Mouse (Mus musculus): ENCODE results near the gene Gpr152. TPM values are rescaled to one million over a fixed set of nuclear protein-coding genes. Genes with fewer than 3 reads are reported as not detected.

Gene Gpr152
- polyA plus RNA-seq, 1 experiment from 2014 or later = not detected

DNA sequence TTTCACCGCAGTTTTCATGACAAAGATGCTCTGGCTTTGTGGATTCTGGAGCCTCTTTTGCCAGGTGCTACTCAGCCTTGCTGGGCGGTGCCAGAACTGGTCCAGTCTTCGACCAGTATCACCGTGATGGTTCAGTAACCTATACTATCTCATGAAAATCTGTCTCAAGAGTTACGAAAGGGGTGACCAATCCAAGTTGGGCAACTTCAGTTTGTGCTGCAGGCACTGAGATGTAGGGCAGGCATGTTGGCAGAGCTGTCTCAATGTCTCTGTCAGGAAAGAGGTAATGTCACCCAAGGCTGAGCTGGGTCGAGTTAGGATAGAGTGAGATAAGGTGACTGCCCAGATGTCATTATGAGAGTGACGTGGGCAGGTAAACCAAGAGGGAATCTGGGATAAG lies 40.8 kb downstream of the Gpr152 start:
- no peak for DNase-seq (ENCODE audit: low spot score)
- no peak for ATAC-seq (replicated peaks; ENCODE audit: insufficient number of reproducible peaks, low FRiP score, low TSS enrichment, low read depth)
- no peak overlapping the region for H3K4me2 ChIP-seq (ENCODE audit: low read depth, low read length)
- H3K27me3 ChIP-seq (ENCODE audit: control insufficient read depth, insufficient read depth, low read length) = no peaks in the 10 kb centered on the region
- H3K4me3 ChIP-seq (ENCODE audit: low read depth, low read length) = no peak overlapping the region
- H3K9ac ChIP-seq (replicated peaks; ENCODE audit: low read length) = no peak overlapping the region
- 84% methylated on average over 7 of the region's 7 CpGs for WGBS
- H3K36me3 ChIP-seq (replicated peaks; ENCODE audit: control insufficient read depth, insufficient read depth, low read depth, low read length) = no peaks in the 10 kb centered on the region
- no peak overlapping the region for H3K27ac ChIP-seq (replicated peaks; ENCODE audit: low read depth, low read length)
- H3K9me3 ChIP-seq (replicated peaks; ENCODE audit: control insufficient read depth, low read length) = no peaks in the 10 kb centered on the region
- H3K4me1 ChIP-seq (ENCODE audit: control insufficient read depth, insufficient read depth, low read length) = no peaks in the 10 kb centered on the region

DNA sequence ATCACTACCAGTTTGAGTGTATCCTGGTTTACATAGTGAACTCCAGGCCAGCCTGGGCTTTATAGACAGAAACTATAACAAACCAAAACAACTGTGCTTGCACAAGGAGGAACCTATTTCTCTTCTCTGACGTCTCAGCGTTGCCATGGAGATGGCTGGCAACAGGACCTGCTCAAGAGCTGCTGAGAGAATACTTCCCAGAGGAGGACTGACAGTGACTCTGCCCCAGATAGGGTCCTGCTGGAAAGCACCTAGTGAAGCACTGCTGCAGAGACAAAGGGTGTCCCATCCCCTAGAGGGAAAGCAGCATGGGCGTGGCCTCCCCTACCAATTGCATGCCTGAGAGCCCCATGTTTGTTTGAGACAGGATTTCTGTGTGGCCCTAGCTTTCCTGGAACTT lies 42.3 kb downstream of the Gpr152 start:
- no peaks in the 10 kb centered on the region for H3K9me3 ChIP-seq (replicated peaks; ENCODE audit: control insufficient read depth, low read length)

DNA sequence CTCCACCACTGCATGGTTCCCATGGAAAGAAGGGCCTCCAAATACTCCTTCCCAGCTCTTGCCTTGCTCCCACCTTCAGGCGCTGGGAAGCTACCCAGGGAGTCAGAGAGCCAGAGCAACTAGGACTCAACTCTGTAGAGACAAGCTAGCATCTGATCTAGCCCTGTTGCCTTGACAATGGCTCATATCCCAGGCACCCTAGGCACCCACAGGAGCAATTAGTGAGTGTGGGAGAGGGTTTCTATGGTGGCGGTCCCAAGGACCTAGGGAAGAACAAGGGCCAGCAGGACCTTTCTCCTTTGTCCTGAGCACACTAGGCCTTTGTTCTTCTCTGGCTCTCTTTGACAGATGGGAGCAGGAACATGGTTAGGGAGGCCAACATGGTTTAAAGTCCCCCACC lies 44.1 kb downstream of the Gpr152 start:
- Histone ChIP-seq H3K36me3 (replicated peaks; ENCODE audit: control insufficient read depth, insufficient read depth, low read depth, low read length) (no peaks in the 10 kb centered on the region), H3K9ac (replicated peaks; ENCODE audit: low read length) (no peak overlapping the region), H3K4me1 (ENCODE audit: control insufficient read depth, insufficient read depth, low read length) (no peaks in the 10 kb centered on the region), H3K4me3 (ENCODE audit: low read depth, low read length) (no peak overlapping the region), H3K4me2 (ENCODE audit: low read depth, low read length) (no peak overlapping the region), H3K27ac (replicated peaks; ENCODE audit: low read depth, low read length) (no peak overlapping the region), H3K27me3 (ENCODE audit: control insufficient read depth, insufficient read depth, low read length) (no peaks in the 10 kb centered on the region), H3K9me3 (replicated peaks; ENCODE audit: control insufficient read depth, low read length) (no peaks in the 10 kb centered on the region)
- no peak for ATAC-seq (replicated peaks; ENCODE audit: insufficient number of reproducible peaks, low FRiP score, low TSS enrichment, low read depth)
- 64% methylated on average over 2 of the region's 2 CpGs for WGBS
- DNase-seq (ENCODE audit: low spot score) = no peak

More for the DNA sequence above, 42.3 kb downstream of the Gpr152 start:
- WGBS = 37% methylated on average over 3 of the region's 3 CpGs
- no peak overlapping the region for H3K4me3 ChIP-seq (ENCODE audit: low read depth, low read length)
- no peaks in the 10 kb centered on the region for H3K27me3 ChIP-seq (ENCODE audit: control insufficient read depth, insufficient read depth, low read length)
- no peak overlapping the region for H3K9ac ChIP-seq (replicated peaks; ENCODE audit: low read length)
- no peak overlapping the region for H3K27ac ChIP-seq (replicated peaks; ENCODE audit: low read depth, low read length)
- no peak overlapping the region for H3K4me2 ChIP-seq (ENCODE audit: low read depth, low read length)
- no peaks in the 10 kb centered on the region for H3K4me1 ChIP-seq (ENCODE audit: control insufficient read depth, insufficient read depth, low read length)
- DNase-seq (ENCODE audit: low spot score) (peak; percentile 41), ATAC-seq (replicated peaks; ENCODE audit: insufficient number of reproducible peaks, low FRiP score, low TSS enrichment, low read depth) (no peak)
- H3K36me3 ChIP-seq (replicated peaks; ENCODE audit: control insufficient read depth, insufficient read depth, low read depth, low read length) = no peaks in the 10 kb centered on the region

DNA sequence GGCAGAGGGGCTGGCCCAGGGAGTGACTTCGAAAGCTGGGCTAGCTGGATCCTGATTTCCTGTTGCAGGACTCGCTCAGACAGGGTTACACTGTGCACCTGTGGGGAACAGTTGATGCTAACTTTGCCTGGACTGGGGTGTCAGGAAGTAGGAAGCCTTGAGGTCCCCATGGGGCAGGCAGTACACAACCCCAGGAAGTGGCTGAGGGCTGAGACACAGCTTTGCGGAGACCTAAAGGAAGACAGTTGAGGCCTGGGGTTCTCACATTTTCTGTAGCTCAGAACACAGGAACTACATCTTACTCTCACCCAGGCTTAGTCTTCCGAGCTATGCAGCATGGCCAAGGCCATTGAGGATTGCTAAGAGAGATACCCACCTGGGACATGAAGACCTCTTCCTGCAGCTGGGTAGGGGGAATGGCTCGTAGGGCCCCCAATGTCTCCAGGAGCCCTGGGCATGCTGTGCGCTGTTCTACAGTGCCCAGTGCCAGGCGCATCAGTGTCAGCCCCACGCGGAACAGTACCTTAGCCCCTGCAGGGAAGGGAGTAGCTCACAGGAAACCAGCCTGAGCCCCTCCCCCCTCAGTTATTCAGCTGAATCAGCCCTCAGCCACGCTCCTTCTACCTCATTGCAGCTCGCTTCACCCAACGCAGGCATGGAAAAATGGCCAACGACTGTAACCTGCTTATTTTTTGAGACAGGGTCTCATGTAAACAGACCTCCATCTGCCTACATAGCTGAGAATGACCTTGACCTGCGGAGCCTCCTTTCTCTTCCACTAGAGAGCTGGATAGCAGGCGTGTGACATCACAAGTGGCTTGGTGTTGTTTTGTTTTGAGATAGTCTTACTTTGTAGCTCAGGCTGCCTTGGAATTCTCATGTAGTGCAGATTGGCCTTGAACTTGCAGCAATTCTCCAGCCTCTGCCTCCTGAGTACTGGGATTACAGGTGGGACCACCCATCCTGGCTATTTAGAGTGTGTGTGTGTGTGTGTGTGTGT lies 45.7 kb downstream of the Gpr152 start:
- H3K36me3 ChIP-seq (replicated peaks; ENCODE audit: control insufficient read depth, insufficient read depth, low read depth, low read length) = no peaks in the 10 kb centered on the region
- DNase-seq (ENCODE audit: low spot score) (no peak), ATAC-seq (replicated peaks; ENCODE audit: insufficient number of reproducible peaks, low FRiP score, low TSS enrichment, low read depth) (no peak)
- 54% methylated on average over 15 of the region's 15 CpGs for WGBS
- no peak overlapping the region for H3K27ac ChIP-seq (replicated peaks; ENCODE audit: low read depth, low read length)
- H3K4me3 ChIP-seq (ENCODE audit: low read depth, low read length) = no peak overlapping the region
- H3K27me3 ChIP-seq (ENCODE audit: control insufficient read depth, insufficient read depth, low read length) = no peaks in the 10 kb centered on the region
- H3K9ac ChIP-seq (replicated peaks; ENCODE audit: low read length) = no peak overlapping the region
- no peak overlapping the region for H3K4me2 ChIP-seq (ENCODE audit: low read depth, low read length)
- no peaks in the 10 kb centered on the region for H3K9me3 ChIP-seq (replicated peaks; ENCODE audit: control insufficient read depth, low read length)
- H3K4me1 ChIP-seq (ENCODE audit: control insufficient read depth, insufficient read depth, low read length) = no peaks in the 10 kb centered on the region

DNA sequence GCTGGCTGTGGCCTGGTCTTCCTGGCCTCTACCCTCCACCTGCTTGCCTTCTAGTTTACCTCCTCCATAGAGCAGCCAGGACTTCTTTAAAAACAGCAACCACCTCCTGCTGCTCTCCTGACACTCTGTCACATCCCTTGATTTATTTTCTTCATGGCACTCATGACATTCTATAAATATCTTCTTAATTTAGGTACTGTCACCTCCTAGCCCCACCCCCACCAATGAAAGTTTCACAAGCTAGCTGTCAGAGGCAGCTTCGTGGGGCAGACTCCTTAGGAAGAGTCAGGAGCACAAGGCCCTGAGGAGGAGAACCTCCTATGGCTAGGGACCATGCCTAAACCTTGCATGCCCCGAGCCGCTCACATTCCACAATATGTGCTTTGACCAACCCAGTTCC lies 47.7 kb downstream of the Gpr152 start:
- H3K36me3 ChIP-seq (replicated peaks; ENCODE audit: control insufficient read depth, insufficient read depth, low read depth, low read length) = no peaks in the 10 kb centered on the region
- WGBS = 63% methylated on average over 3 of the region's 3 CpGs
- ATAC-seq (replicated peaks; ENCODE audit: insufficient number of reproducible peaks, low FRiP score, low TSS enrichment, low read depth) (no peak), DNase-seq (ENCODE audit: low spot score) (no peak)
- no peak overlapping the region for H3K9ac ChIP-seq (replicated peaks; ENCODE audit: low read length)
- H3K9me3 ChIP-seq (replicated peaks; ENCODE audit: control insufficient read depth, low read length) = no peaks in the 10 kb centered on the region
- H3K27ac ChIP-seq (replicated peaks; ENCODE audit: low read depth, low read length) = no peak overlapping the region
- H3K4me2 ChIP-seq (ENCODE audit: low read depth, low read length) = no peak overlapping the region
- H3K27me3 ChIP-seq (ENCODE audit: control insufficient read depth, insufficient read depth, low read length) = no peaks in the 10 kb centered on the region
- H3K4me3 ChIP-seq (ENCODE audit: low read depth, low read length) = no peak overlapping the region
- H3K4me1 ChIP-seq (ENCODE audit: control insufficient read depth, insufficient read depth, low read length) = no peaks in the 10 kb centered on the region

DNA sequence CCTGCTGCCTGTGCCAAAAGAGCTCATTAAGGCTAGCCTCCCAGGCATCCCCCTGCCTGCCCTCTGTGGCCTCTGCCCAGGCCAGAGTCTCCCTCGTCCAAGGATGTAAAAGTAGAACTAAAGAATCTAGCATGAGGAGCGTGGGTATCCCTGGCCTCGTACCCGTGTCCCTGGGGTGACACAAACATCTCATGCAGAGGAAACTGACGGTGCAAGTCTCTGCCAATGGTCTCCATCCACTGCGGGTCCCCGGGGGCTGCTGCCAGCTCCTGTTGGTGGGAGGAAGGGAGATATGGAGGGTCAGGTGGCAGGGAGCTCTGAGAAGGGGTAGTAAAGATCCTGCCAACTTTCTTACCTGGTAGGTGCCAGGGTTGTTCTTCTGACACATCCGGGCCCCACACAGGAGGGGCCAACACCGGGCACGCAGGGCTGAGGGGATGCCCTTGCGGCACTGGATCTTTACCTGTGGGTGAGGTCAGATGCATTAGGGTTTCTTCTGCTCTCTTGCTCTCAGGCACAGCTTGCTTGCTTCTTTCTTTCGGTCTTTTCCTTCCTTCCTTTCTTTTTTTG lies 49.5 kb downstream of the Gpr152 start:
- Histone ChIP-seq H3K9me3 (replicated peaks; ENCODE audit: control insufficient read depth, low read length) (no peaks in the 10 kb centered on the region), H3K36me3 (replicated peaks; ENCODE audit: control insufficient read depth, insufficient read depth, low read depth, low read length) (no peaks in the 10 kb centered on the region), H3K27ac (replicated peaks; ENCODE audit: low read depth, low read length) (no peak overlapping the region), H3K9ac (replicated peaks; ENCODE audit: low read length) (no peak overlapping the region), H3K4me3 (ENCODE audit: low read depth, low read length) (no peak overlapping the region), H3K4me2 (ENCODE audit: low read depth, low read length) (no peak overlapping the region), H3K4me1 (ENCODE audit: control insufficient read depth, insufficient read depth, low read length) (peaks cover 3% of the 10 kb centered on the region), H3K27me3 (ENCODE audit: control insufficient read depth, insufficient read depth, low read length) (no peaks in the 10 kb centered on the region)
- ATAC-seq (replicated peaks; ENCODE audit: insufficient number of reproducible peaks, low FRiP score, low TSS enrichment, low read depth) = no peak
- DNase-seq (ENCODE audit: low spot score) = no peak
- WGBS = 79% methylated on average over 10 of the region's 12 CpGs

DNA sequence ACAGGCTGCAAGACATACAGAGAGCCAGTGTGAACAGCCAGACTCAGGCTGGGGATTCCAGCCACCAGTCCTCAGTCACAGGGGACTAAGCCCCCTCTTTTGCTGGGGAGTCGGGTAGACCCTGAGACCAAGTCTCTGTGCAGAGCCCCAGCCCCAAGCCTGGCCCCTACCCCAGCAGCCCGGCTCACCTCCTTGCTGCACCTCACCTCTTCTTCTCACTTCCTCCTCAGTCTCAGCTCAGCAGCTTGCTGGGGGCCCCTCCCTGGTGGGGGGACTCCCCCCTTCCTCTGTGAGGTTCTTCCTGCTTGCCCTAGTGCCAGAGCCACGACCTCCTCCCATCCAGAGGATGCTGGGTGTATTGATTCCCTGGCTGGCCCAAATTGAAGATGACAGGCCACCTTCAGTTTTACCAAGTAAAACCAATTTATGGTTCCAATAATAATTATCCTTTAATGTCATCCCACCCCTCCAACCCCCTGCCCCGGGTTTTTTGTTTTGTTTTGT lies 51.3 kb downstream of the Gpr152 start, which contains the start of gene Tbc1d10c:
Gene Tbc1d10c, minus strand, starts transcription at position 454 of the 504 bp plus-strand sequence.
- Histone ChIP-seq H3K4me2 (ENCODE audit: low read depth, low read length) (peak within 1 kb of the TSS; percentile 58), H3K36me3 (replicated peaks; ENCODE audit: control insufficient read depth, insufficient read depth, low read depth, low read length) (peaks cover 13% of the 10 kb centered on the region)
- DNase-seq (ENCODE audit: low spot score) = no peak

More for the DNA sequence above, 51.3 kb downstream of the Gpr152 start, which contains the start of gene Tbc1d10c:
- Histone ChIP-seq H3K27ac (replicated peaks; ENCODE audit: low read depth, low read length) (peak within 1 kb of the TSS; percentile 90), H3K4me3 (ENCODE audit: low read depth, low read length) (peak within 1 kb of the TSS; percentile 97), H3K9me3 (replicated peaks; ENCODE audit: control insufficient read depth, low read length) (no peaks in the 10 kb centered on the region), H3K4me1 (ENCODE audit: control insufficient read depth, insufficient read depth, low read length) (peaks cover 3% of the 10 kb centered on the region), H3K9ac (replicated peaks; ENCODE audit: low read length) (peak within 1 kb of the TSS; percentile 96), H3K27me3 (ENCODE audit: control insufficient read depth, insufficient read depth, low read length) (no peaks in the 10 kb centered on the region)
- WGBS = 67% methylated on average over 4 of the region's 4 CpGs
- ATAC-seq (replicated peaks; ENCODE audit: insufficient number of reproducible peaks, low FRiP score, low TSS enrichment, low read depth) = no peak

All from embryonic facial prominence, embryonic 11.5 days (tissue).